Mouse (Mus musculus): ENCODE measurements around the gene Ctnna3. TPM values are rescaled to one million over a fixed set of nuclear protein-coding genes. Genes with fewer than 3 reads are reported as not detected.

Gene Ctnna3
- polyA plus RNA-seq, 1 experiment from 2014 or later = 0.35 TPM

DNA sequence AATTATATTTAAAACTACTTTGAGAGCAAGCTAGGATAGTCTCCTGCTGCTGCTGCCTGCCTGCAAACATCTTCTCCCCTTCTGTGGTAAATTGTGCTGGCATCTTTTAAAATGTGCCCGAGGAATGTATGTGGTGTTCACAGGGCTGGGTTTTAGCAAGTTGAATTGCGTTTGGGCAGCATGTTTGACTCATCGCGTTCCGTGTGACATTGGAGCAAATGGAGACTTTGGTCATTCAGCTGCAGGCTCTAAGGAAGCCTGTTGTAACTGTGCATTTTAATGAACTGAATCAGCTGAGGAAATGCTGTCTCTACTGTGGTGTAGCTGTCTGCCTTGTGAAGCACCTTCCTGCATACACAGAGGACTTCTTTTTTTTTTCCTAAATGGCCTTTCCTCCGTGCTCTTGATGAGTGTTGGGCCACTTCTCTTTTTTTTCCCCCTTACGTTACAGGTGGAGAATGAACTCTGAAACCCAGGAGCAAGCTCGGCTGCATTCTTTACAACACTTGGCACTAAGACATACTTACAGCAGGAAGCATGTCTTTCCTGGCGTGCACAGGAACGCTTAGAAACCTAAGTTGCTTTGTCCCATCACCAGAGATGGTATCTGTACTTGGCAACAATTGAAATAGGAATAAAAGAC lies 646.6 kb downstream of the Ctnna3 start:
- Histone ChIP-seq H3K27me3 (ENCODE audit: control insufficient read depth, insufficient read depth, low read length) (no peaks in the 10 kb centered on the region), H3K36me3 (replicated peaks; ENCODE audit: control insufficient read depth, insufficient read depth, low read depth, low read length) (no peaks in the 10 kb centered on the region), H3K4me3 (ENCODE audit: low read depth, low read length) (no peak overlapping the region), H3K9me3 (replicated peaks; ENCODE audit: control insufficient read depth, low read length) (no peaks in the 10 kb centered on the region), H3K9ac (replicated peaks; ENCODE audit: low read length) (no peak overlapping the region), H3K27ac (replicated peaks; ENCODE audit: low read depth, low read length) (no peak overlapping the region), H3K4me1 (ENCODE audit: control insufficient read depth, insufficient read depth, low read length) (no peaks in the 10 kb centered on the region), H3K4me2 (ENCODE audit: low read depth, low read length) (no peak overlapping the region)
- WGBS = 58% methylated on average over 10 of the region's 10 CpGs
- DNase-seq (ENCODE audit: low spot score) (no peak), ATAC-seq (replicated peaks; ENCODE audit: insufficient number of reproducible peaks, low FRiP score, low TSS enrichment, low read depth) (no peak)

DNA sequence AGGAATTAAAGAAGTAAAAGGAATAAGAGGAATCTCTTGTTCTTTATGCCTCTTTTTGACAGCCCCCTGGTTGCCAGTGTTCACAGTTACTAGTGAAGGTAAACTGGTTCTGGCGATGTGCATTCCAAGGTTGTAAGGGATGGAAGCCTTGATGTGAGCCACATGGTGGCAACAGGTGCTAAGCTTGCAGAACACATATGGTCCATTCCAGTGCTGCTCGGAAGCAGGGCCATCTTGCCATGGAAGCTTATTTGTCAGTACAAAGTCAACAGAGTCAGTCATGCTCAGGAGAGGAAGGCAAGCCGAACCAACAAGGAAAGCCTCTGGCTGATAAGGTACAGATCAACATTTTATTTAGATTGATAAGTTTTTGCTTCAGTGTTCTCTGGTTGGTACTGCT lies 652.4 kb downstream of the Ctnna3 start:
- no peak overlapping the region for H3K4me2 ChIP-seq (ENCODE audit: low read depth, low read length)
- H3K9me3 ChIP-seq (replicated peaks; ENCODE audit: control insufficient read depth, low read length) = no peaks in the 10 kb centered on the region
- H3K4me1 ChIP-seq (ENCODE audit: control insufficient read depth, insufficient read depth, low read length) = no peaks in the 10 kb centered on the region; the same call in 1 of the 2 replicates
- no peak overlapping the region for H3K4me3 ChIP-seq (ENCODE audit: low read depth, low read length)
- 0 out of 2 replicates have a peak, but pooled peaks cover 2% of the 10 kb centered on the region for H3K27me3 ChIP-seq (ENCODE audit: control insufficient read depth, insufficient read depth, low read length)
- 82% methylated on average over 3 of the region's 3 CpGs for WGBS
- H3K9ac ChIP-seq (replicated peaks; ENCODE audit: low read length) = no peak overlapping the region
- ATAC-seq (replicated peaks; ENCODE audit: insufficient number of reproducible peaks, low FRiP score, low TSS enrichment, low read depth) (no peak), DNase-seq (ENCODE audit: low spot score) (no peak)
- no peaks in the 10 kb centered on the region for H3K36me3 ChIP-seq (replicated peaks; ENCODE audit: control insufficient read depth, insufficient read depth, low read depth, low read length)
- H3K27ac ChIP-seq (replicated peaks; ENCODE audit: low read depth, low read length) = no peak overlapping the region

DNA sequence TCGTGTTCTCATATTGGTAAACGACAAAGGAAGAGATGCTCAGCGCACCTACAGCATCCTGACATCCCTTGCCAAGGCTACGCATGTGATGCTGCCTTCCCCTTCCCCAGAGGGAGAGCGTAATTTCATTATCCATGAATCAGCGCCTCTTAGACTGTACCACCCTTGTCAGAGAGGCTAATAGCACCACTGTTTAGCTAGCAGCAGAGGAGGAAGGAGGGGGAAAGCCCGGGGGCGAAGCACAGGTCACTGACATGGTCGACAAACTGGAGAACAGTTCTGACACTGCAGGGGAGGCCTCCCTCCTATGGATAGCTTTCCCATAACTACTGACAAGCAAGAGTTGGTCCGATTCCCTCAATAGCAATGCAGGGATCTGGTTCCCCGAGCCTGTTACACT lies 653.9 kb downstream of the Ctnna3 start:
- Histone ChIP-seq H3K27ac (replicated peaks; ENCODE audit: low read depth, low read length) (no peak overlapping the region), H3K27me3 (ENCODE audit: control insufficient read depth, insufficient read depth, low read length) (peaks cover 6% of the 10 kb centered on the region; the same call in 1 of the 2 replicates), H3K36me3 (replicated peaks; ENCODE audit: control insufficient read depth, insufficient read depth, low read depth, low read length) (no peaks in the 10 kb centered on the region), H3K4me3 (ENCODE audit: low read depth, low read length) (no peak overlapping the region), H3K9ac (replicated peaks; ENCODE audit: low read length) (no peak overlapping the region), H3K4me2 (ENCODE audit: low read depth, low read length) (no peak overlapping the region), H3K9me3 (replicated peaks; ENCODE audit: control insufficient read depth, low read length) (no peaks in the 10 kb centered on the region), H3K4me1 (ENCODE audit: control insufficient read depth, insufficient read depth, low read length) (peaks cover 2% of the 10 kb centered on the region; the same call in 1 of the 2 replicates)
- ATAC-seq (replicated peaks; ENCODE audit: insufficient number of reproducible peaks, low FRiP score, low TSS enrichment, low read depth) (no peak), DNase-seq (ENCODE audit: low spot score) (no peak)
- WGBS = 29% methylated on average over 11 of the region's 11 CpGs

DNA sequence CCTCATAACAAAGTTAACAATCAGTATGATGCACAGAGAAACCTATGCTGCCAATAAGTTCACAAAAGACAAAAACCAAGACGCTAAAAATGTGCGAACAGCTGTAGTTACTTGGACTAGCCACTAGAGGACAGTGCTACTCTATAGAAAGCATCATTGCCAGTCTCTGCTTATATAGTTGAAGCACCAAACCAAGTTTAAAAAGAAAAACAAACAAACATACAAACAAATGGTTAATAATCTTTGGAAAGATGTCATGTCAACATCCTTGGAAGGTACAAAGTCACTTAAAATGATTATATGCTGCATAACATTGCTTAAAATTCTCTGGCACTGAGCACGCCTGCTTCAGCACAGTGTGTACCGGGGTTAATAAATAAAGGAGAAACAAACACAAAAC lies 654.6 kb downstream of the Ctnna3 start:
- peaks cover 2% of the 10 kb centered on the region; the same call in 1 of the 2 replicates for H3K4me1 ChIP-seq (ENCODE audit: control insufficient read depth, insufficient read depth, low read length)
- H3K27me3 ChIP-seq (ENCODE audit: control insufficient read depth, insufficient read depth, low read length) = peaks cover 8% of the 10 kb centered on the region; the same call in 1 of the 2 replicates
- H3K4me3 ChIP-seq (ENCODE audit: low read depth, low read length) = no peak overlapping the region
- 48% methylated on average over 4 of the region's 4 CpGs for WGBS
- H3K4me2 ChIP-seq (ENCODE audit: low read depth, low read length) = no peak overlapping the region
- peak; percentile 76 for DNase-seq (ENCODE audit: low spot score)
- no peaks in the 10 kb centered on the region for H3K9me3 ChIP-seq (replicated peaks; ENCODE audit: control insufficient read depth, low read length)
- no peak overlapping the region for H3K9ac ChIP-seq (replicated peaks; ENCODE audit: low read length)
- no peak overlapping the region for H3K27ac ChIP-seq (replicated peaks; ENCODE audit: low read depth, low read length)
- no peak for ATAC-seq (replicated peaks; ENCODE audit: insufficient number of reproducible peaks, low FRiP score, low TSS enrichment, low read depth)
- H3K36me3 ChIP-seq (replicated peaks; ENCODE audit: control insufficient read depth, insufficient read depth, low read depth, low read length) = no peaks in the 10 kb centered on the region

DNA sequence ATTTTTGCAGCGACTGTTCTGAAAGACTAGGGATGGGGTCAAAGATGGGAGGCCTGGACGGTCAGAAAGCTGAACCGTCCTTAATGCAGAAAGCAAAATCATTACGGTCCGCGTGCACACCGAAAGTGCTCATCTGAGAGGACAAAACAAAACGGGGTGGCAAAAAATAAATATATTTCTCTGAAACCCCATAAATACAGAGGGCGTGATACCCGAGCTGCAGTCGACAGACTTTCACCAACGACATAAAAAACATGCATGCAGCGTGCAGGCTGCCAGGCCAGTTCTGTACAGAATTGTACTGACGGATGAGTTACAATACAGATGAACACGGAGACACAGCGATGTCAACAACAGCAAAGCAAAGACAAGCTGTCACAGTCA lies 656.3 kb downstream of the Ctnna3 start:
- 62% methylated on average over 16 of the region's 16 CpGs for WGBS
- no peak overlapping the region for H3K27ac ChIP-seq (replicated peaks; ENCODE audit: low read depth, low read length)
- H3K36me3 ChIP-seq (replicated peaks; ENCODE audit: control insufficient read depth, insufficient read depth, low read depth, low read length) = no peaks in the 10 kb centered on the region

DNA sequence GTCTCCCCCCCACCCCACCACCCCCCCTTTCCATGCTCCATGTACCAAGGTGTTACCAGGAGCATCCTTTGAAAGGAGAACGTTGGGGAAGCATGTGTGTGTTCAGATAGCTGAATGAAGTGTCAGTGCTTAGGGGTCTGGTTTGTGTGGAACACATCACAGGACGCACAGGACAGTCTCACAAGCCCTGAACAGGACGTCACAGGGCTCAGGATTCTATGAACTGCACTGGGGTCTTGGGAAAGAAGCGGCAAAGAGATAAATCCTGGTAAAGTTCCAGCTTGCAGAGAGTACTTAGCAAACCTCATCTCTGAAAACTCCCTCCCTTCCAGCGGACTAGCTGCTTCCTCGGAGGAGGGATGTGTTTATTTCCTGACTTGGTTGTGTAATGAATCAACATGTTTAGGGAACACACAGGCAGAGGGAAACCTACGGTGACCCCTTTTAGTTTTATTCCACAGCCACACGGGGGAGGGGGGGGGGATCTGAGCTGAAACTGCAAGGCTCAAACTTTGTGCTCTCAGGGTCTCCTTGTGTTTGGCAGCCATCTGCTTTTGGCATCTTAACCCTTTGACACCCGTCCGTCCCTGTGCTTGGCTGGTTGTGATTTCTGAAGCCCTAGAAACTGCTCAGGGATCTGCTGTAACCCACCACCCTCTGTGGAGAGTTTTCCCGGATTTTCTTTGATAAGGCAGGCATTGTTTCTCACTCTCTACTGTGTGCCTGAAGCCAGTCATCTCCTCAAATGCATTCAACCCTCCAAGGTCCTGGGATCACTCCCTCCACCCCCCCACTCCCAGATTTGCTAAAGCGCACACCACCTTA lies 656.9 kb downstream of the Ctnna3 start:
- Histone ChIP-seq H3K36me3 (replicated peaks; ENCODE audit: control insufficient read depth, insufficient read depth, low read depth, low read length) (no peaks in the 10 kb centered on the region), H3K27me3 (ENCODE audit: control insufficient read depth, insufficient read depth, low read length) (peaks cover 10% of the 10 kb centered on the region; the same call in 1 of the 2 replicates), H3K4me1 (ENCODE audit: control insufficient read depth, insufficient read depth, low read length) (peaks cover 2% of the 10 kb centered on the region; the same call in 1 of the 2 replicates), H3K9me3 (replicated peaks; ENCODE audit: control insufficient read depth, low read length) (no peaks in the 10 kb centered on the region), H3K27ac (replicated peaks; ENCODE audit: low read depth, low read length) (no peak overlapping the region), H3K4me2 (ENCODE audit: low read depth, low read length) (peak overlapping the region; percentile 19; the same call in 1 of the 2 replicates), H3K4me3 (ENCODE audit: low read depth, low read length) (no peak overlapping the region), H3K9ac (replicated peaks; ENCODE audit: low read length) (no peak overlapping the region)
- ATAC-seq (replicated peaks; ENCODE audit: insufficient number of reproducible peaks, low FRiP score, low TSS enrichment, low read depth) (peak; percentile 17; the same call in 1 of the 2 replicates), DNase-seq (ENCODE audit: low spot score) (peak; percentile 47)
- 3% methylated on average over 12 of the region's 12 CpGs for WGBS

More for the DNA sequence above, 656.3 kb downstream of the Ctnna3 start:
- peaks cover 2% of the 10 kb centered on the region; the same call in 1 of the 2 replicates for H3K4me1 ChIP-seq (ENCODE audit: control insufficient read depth, insufficient read depth, low read length)
- H3K27me3 ChIP-seq (ENCODE audit: control insufficient read depth, insufficient read depth, low read length) = peaks cover 10% of the 10 kb centered on the region; the same call in 1 of the 2 replicates
- H3K9ac ChIP-seq (replicated peaks; ENCODE audit: low read length) = no peak overlapping the region
- H3K4me2 ChIP-seq (ENCODE audit: low read depth, low read length) = no peak overlapping the region
- H3K9me3 ChIP-seq (replicated peaks; ENCODE audit: control insufficient read depth, low read length) = no peaks in the 10 kb centered on the region
- no peak overlapping the region for H3K4me3 ChIP-seq (ENCODE audit: low read depth, low read length)
- no peak for ATAC-seq (replicated peaks; ENCODE audit: insufficient number of reproducible peaks, low FRiP score, low TSS enrichment, low read depth)
- DNase-seq (ENCODE audit: low spot score) = no peak

DNA sequence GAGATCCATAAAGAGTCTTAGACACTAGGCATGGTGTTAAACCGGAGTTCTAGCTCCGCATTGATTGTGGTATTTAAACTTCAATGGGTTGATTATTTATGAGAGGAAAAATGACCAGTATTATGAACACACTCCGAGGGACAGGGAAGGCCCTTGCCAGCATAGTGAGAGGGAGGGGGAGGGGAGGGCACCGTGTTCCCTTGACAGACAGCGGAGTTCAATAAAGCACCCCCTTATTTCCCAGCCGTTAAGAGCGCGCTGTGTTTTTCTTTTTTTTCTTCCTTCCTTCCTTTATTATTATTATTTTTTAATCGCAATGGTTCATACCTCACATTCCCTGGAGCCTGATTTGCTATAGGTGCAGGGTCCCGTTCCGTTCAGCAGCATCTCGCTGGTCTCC lies 657.6 kb downstream of the Ctnna3 start:
- DNase-seq (ENCODE audit: low spot score) (peak; percentile 8), ATAC-seq (replicated peaks; ENCODE audit: insufficient number of reproducible peaks, low FRiP score, low TSS enrichment, low read depth) (no peak)
- no peak overlapping the region for H3K27ac ChIP-seq (replicated peaks; ENCODE audit: low read depth, low read length)
- under 1% methylated on average over 12 of the region's 12 CpGs for WGBS
- no peak overlapping the region for H3K9ac ChIP-seq (replicated peaks; ENCODE audit: low read length)
- peak overlapping the region; percentile 26 for H3K4me3 ChIP-seq (ENCODE audit: low read depth, low read length)
- H3K4me2 ChIP-seq (ENCODE audit: low read depth, low read length) = peak overlapping the region; percentile 58
- peaks cover 10% of the 10 kb centered on the region; the same call in 1 of the 2 replicates for H3K27me3 ChIP-seq (ENCODE audit: control insufficient read depth, insufficient read depth, low read length)
- no peaks in the 10 kb centered on the region for H3K36me3 ChIP-seq (replicated peaks; ENCODE audit: control insufficient read depth, insufficient read depth, low read depth, low read length)
- peaks cover 2% of the 10 kb centered on the region; the same call in 1 of the 2 replicates for H3K4me1 ChIP-seq (ENCODE audit: control insufficient read depth, insufficient read depth, low read length)
- H3K9me3 ChIP-seq (replicated peaks; ENCODE audit: control insufficient read depth, low read length) = no peaks in the 10 kb centered on the region
